Mouse (Mus musculus): ENCODE measurements around the gene Pcgf6. TPM values are rescaled to one million over a fixed set of nuclear protein-coding genes. Genes with fewer than 3 reads are reported as not detected.
A peak's percentile ranks its signal among the peaks of the same experiment; 100 is the strongest.

Pcgf6 gene
- polyA plus RNA-seq, 1 experiment from 2014 or later = 13.9 TPM

GRCm38 (mm10) chr19:47018330-47018729 lies 32.4 kb downstream of the Pcgf6 start:
- ATAC-seq (ENCODE audit: low read depth) (no peak), DNase-seq (ENCODE audit: low spot score) (no peak)
- no peak overlapping the region for H3K4me3 ChIP-seq (ENCODE audit: low read depth, low read length)
- peak overlapping the region; percentile 7; the same call in 1 of the 2 replicates for H3K4me2 ChIP-seq (ENCODE audit: low read depth, low read length)
- no peak overlapping the region for H3K27ac ChIP-seq (replicated peaks; ENCODE audit: low read depth, low read length)
- H3K9ac ChIP-seq (ENCODE audit: low read depth, low read length) = no peak overlapping the region
- no peaks in the 10 kb centered on the region for H3K9me3 ChIP-seq (ENCODE audit: control insufficient read depth, low read length)
- peaks cover 44% of the 10 kb centered on the region for H3K27me3 ChIP-seq (replicated peaks; ENCODE audit: control insufficient read depth, insufficient read depth, low read length)
- 21% methylated on average over 2 of the region's 2 CpGs for WGBS
- peaks cover 6% of the 10 kb centered on the region; the same call in 1 of the 2 replicates for H3K4me1 ChIP-seq (ENCODE audit: control insufficient read depth, insufficient read depth, low read length)
- no peaks in the 10 kb centered on the region for H3K36me3 ChIP-seq (ENCODE audit: control insufficient read depth, insufficient read depth, low read length)

GRCm38 (mm10) chr19:47017831-47018230 lies 32.9 kb downstream of the Pcgf6 start:
- H3K27ac ChIP-seq (replicated peaks; ENCODE audit: low read depth, low read length) = no peak overlapping the region; the same call in 1 of the 2 replicates
- 8% methylated on average over 3 of the region's 3 CpGs for WGBS
- H3K36me3 ChIP-seq (ENCODE audit: control insufficient read depth, insufficient read depth, low read length) = no peaks in the 10 kb centered on the region
- DNase-seq (ENCODE audit: low spot score) (no peak), ATAC-seq (ENCODE audit: low read depth) (no peak)
- H3K27me3 ChIP-seq (replicated peaks; ENCODE audit: control insufficient read depth, insufficient read depth, low read length) = peaks cover 49% of the 10 kb centered on the region
- H3K4me3 ChIP-seq (ENCODE audit: low read depth, low read length) = no peak overlapping the region; the same call in 1 of the 2 replicates
- peak overlapping the region; percentile 7; the same call in 1 of the 2 replicates for H3K4me2 ChIP-seq (ENCODE audit: low read depth, low read length)
- no peak overlapping the region for H3K9ac ChIP-seq (ENCODE audit: low read depth, low read length)
- no peaks in the 10 kb centered on the region for H3K9me3 ChIP-seq (ENCODE audit: control insufficient read depth, low read length)
- H3K4me1 ChIP-seq (ENCODE audit: control insufficient read depth, insufficient read depth, low read length) = peaks cover 6% of the 10 kb centered on the region; the same call in 1 of the 2 replicates

GRCm38 (mm10) chr19:47016487-47016886 lies 34.2 kb downstream of the Pcgf6 start:
- peaks cover 60% of the 10 kb centered on the region for H3K27me3 ChIP-seq (replicated peaks; ENCODE audit: control insufficient read depth, insufficient read depth, low read length)
- DNase-seq (ENCODE audit: low spot score) = peak; percentile 93

GRCm38 (mm10) chr19:47015965-47016364 lies 34.7 kb downstream of the Pcgf6 start:
- Histone ChIP-seq H3K9ac (ENCODE audit: low read depth, low read length) (no peak overlapping the region; the same call in 1 of the 2 replicates), H3K4me3 (ENCODE audit: low read depth, low read length) (peak overlapping the region; percentile 52; the same call in 1 of the 2 replicates), H3K4me2 (ENCODE audit: low read depth, low read length) (peak overlapping the region; percentile 92; the same call in 1 of the 2 replicates), H3K9me3 (ENCODE audit: control insufficient read depth, low read length) (no peaks in the 10 kb centered on the region), H3K36me3 (ENCODE audit: control insufficient read depth, insufficient read depth, low read length) (no peaks in the 10 kb centered on the region), H3K27ac (replicated peaks; ENCODE audit: low read depth, low read length) (no peak overlapping the region), H3K27me3 (replicated peaks; ENCODE audit: control insufficient read depth, insufficient read depth, low read length) (peaks cover 62% of the 10 kb centered on the region), H3K4me1 (ENCODE audit: control insufficient read depth, insufficient read depth, low read length) (peaks cover 6% of the 10 kb centered on the region; the same call in 1 of the 2 replicates)
- DNase-seq (ENCODE audit: low spot score) (no peak), ATAC-seq (ENCODE audit: low read depth) (no peak)
- 5% methylated on average over 9 of the region's 9 CpGs for WGBS

More at GRCm38 (mm10) chr19:47016487-47016886, 34.2 kb downstream of the Pcgf6 start:
- Histone ChIP-seq H3K9me3 (ENCODE audit: control insufficient read depth, low read length) (no peaks in the 10 kb centered on the region), H3K36me3 (ENCODE audit: control insufficient read depth, insufficient read depth, low read length) (no peaks in the 10 kb centered on the region), H3K9ac (ENCODE audit: low read depth, low read length) (no peak overlapping the region), H3K4me1 (ENCODE audit: control insufficient read depth, insufficient read depth, low read length) (peaks cover 6% of the 10 kb centered on the region; the same call in 1 of the 2 replicates), H3K27ac (replicated peaks; ENCODE audit: low read depth, low read length) (no peak overlapping the region), H3K4me2 (ENCODE audit: low read depth, low read length) (no peak overlapping the region), H3K4me3 (ENCODE audit: low read depth, low read length) (peak overlapping the region; percentile 1; the same call in 1 of the 2 replicates)
- ATAC-seq (ENCODE audit: low read depth) = no peak
- 0% methylated on average over 10 of the region's 15 CpGs for WGBS

- H3K4me3 ChIP-seq (ENCODE audit: low read depth, low read length) = peak overlapping the region; percentile 52
- no peaks in the 10 kb centered on the region for H3K9me3 ChIP-seq (ENCODE audit: control insufficient read depth, low read length)
- DNase-seq (ENCODE audit: low spot score) (no peak), ATAC-seq (ENCODE audit: low read depth) (peak; percentile 9; the same call in 1 of the 2 replicates)
- no peaks in the 10 kb centered on the region for H3K36me3 ChIP-seq (ENCODE audit: control insufficient read depth, insufficient read depth, low read length)
- H3K4me1 ChIP-seq (ENCODE audit: control insufficient read depth, insufficient read depth, low read length) = peaks cover 6% of the 10 kb centered on the region; the same call in 1 of the 2 replicates
- peak overlapping the region; percentile 92 for H3K4me2 ChIP-seq (ENCODE audit: low read depth, low read length)
- peak overlapping the region; percentile 26; the same call in 1 of the 2 replicates for H3K9ac ChIP-seq (ENCODE audit: low read depth, low read length)
- no peak overlapping the region for H3K27ac ChIP-seq (replicated peaks; ENCODE audit: low read depth, low read length)
- H3K27me3 ChIP-seq (replicated peaks; ENCODE audit: control insufficient read depth, insufficient read depth, low read length) = peaks cover 65% of the 10 kb centered on the region
- WGBS = under 1% methylated on average over 29 of the region's 37 CpGs
These were observed 35.3 kb downstream of the Pcgf6 start for GRCm38 (mm10) chr19:47015396-47015795.

- peak; percentile 83 for ATAC-seq (ENCODE audit: low read depth)
- DNase-seq (ENCODE audit: low spot score) = peak; percentile 90
- no peaks in the 10 kb centered on the region for H3K36me3 ChIP-seq (ENCODE audit: control insufficient read depth, insufficient read depth, low read length)
- peaks cover 65% of the 10 kb centered on the region for H3K27me3 ChIP-seq (replicated peaks; ENCODE audit: control insufficient read depth, insufficient read depth, low read length)
- H3K9me3 ChIP-seq (ENCODE audit: control insufficient read depth, low read length) = no peaks in the 10 kb centered on the region
- H3K27ac ChIP-seq (replicated peaks; ENCODE audit: low read depth, low read length) = 0 out of 2 replicates have a peak within 1 kb of the TSS, but pooled peaks have one; percentile 21
- peak within 1 kb of the TSS; percentile 26 for H3K9ac ChIP-seq (ENCODE audit: low read depth, low read length)
- H3K4me3 ChIP-seq (ENCODE audit: low read depth, low read length) = peak within 1 kb of the TSS; percentile 52
- under 1% methylated on average over 46 of the region's 124 CpGs for WGBS
- peak within 1 kb of the TSS; percentile 92 for H3K4me2 ChIP-seq (ENCODE audit: low read depth, low read length)
- peaks cover 6% of the 10 kb centered on the region; the same call in 1 of the 2 replicates for H3K4me1 ChIP-seq (ENCODE audit: control insufficient read depth, insufficient read depth, low read length)
These were observed 36.0 kb downstream of the Pcgf6 start, which contains the start of the genes Ina and Nt5c2 for GRCm38 (mm10) chr19:47014447-47015381. Ina (plus strand) TSS chr19:47014698. Nt5c2 (minus strand) TSS chr19:47015153.

- peak overlapping the region; percentile 52 for H3K4me3 ChIP-seq (ENCODE audit: low read depth, low read length)
- no peaks in the 10 kb centered on the region for H3K9me3 ChIP-seq (ENCODE audit: control insufficient read depth, low read length)
- peaks cover 65% of the 10 kb centered on the region for H3K27me3 ChIP-seq (replicated peaks; ENCODE audit: control insufficient read depth, insufficient read depth, low read length)
- no peak for ATAC-seq (ENCODE audit: low read depth)
- WGBS = under 1% methylated on average over 11 of the region's 11 CpGs
- peak overlapping the region; percentile 26; the same call in 1 of the 2 replicates for H3K9ac ChIP-seq (ENCODE audit: low read depth, low read length)
- no peaks in the 10 kb centered on the region for H3K36me3 ChIP-seq (ENCODE audit: control insufficient read depth, insufficient read depth, low read length)
- no peak overlapping the region for H3K27ac ChIP-seq (replicated peaks; ENCODE audit: low read depth, low read length)
- DNase-seq (ENCODE audit: low spot score) = no peak
- peak overlapping the region; percentile 92 for H3K4me2 ChIP-seq (ENCODE audit: low read depth, low read length)
- H3K4me1 ChIP-seq (ENCODE audit: control insufficient read depth, insufficient read depth, low read length) = peaks cover 6% of the 10 kb centered on the region; the same call in 1 of the 2 replicates
These were observed 36.6 kb downstream of the Pcgf6 start for GRCm38 (mm10) chr19:47014159-47014446.

GRCm38 (mm10) chr19:47013340-47014158 lies 37.2 kb downstream of the Pcgf6 start:
- H3K27me3 ChIP-seq (replicated peaks; ENCODE audit: control insufficient read depth, insufficient read depth, low read length) = peaks cover 65% of the 10 kb centered on the region
- H3K4me2 ChIP-seq (ENCODE audit: low read depth, low read length) = peak overlapping the region; percentile 92
- H3K36me3 ChIP-seq (ENCODE audit: control insufficient read depth, insufficient read depth, low read length) = no peaks in the 10 kb centered on the region
- peak overlapping the region; percentile 52 for H3K4me3 ChIP-seq (ENCODE audit: low read depth, low read length)
- ATAC-seq (ENCODE audit: low read depth) (no peak), DNase-seq (ENCODE audit: low spot score) (no peak)
- H3K9me3 ChIP-seq (ENCODE audit: control insufficient read depth, low read length) = no peaks in the 10 kb centered on the region
- no peak overlapping the region for H3K9ac ChIP-seq (ENCODE audit: low read depth, low read length)
- 12% methylated on average over 20 of the region's 20 CpGs for WGBS
- H3K4me1 ChIP-seq (ENCODE audit: control insufficient read depth, insufficient read depth, low read length) = peaks cover 6% of the 10 kb centered on the region; the same call in 1 of the 2 replicates
- no peak overlapping the region for H3K27ac ChIP-seq (replicated peaks; ENCODE audit: low read depth, low read length)

All from embryonic facial prominence, embryonic 14.5 days (tissue).